Mouse (Mus musculus): Measurements from ENCODE around the gene Eif5b. TPM values are rescaled to one million over a fixed set of nuclear protein-coding genes. Genes with fewer than 3 reads are reported as not detected.
A peak's percentile ranks its signal among the peaks of the same experiment; 100 is the strongest.
"Not testable (repeated sequence)": the region's sequence is repeated elsewhere in the genome, so short reads cannot be mapped to it uniquely, and the experiment has no call there.

Eif5b gene
- total RNA-seq (2021), result 10 to 100 TPM; 50.7 to 51.0 TPM

GRCm38 (mm10) chr1:37997867-37998266 is at the start of gene Eif5b, which contains the start of gene Txndc9:
Gene Eif5b (plus strand): TSS chr1:37998010.
Gene Txndc9 (minus strand): TSS chr1:37997893.
- DNase-seq, result peak; percentile 96
- intact Hi-C loops (cut with DNase I), result loop anchor here (5.0 kb wide), 1 partner anchor 106 kb away; the partner anchor contains the start of genes Mitd1 and Mrpl30

DNA sequence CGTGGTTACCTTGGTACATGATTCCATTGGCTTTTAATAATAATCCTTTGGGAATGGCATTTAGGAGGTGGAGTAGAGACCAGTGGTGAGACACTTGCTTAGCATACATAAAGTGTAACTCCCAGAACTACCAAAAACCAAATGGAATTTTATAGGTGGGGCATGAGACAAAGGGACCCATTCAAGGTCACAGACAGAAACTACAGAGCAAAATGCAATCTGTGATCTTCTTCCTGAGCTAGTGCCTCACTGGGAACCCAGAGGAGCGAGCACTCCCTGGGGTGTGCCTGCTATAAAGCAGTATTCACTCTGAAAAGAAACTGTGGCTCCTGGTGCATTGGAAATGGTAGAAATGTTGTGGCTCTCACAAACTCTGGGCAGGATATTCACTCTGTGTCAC is 48.9 kb upstream of the Eif5b start:
- no peak for DNase-seq
- intact Hi-C loops (cut with DNase I), result no loop called here

DNA sequence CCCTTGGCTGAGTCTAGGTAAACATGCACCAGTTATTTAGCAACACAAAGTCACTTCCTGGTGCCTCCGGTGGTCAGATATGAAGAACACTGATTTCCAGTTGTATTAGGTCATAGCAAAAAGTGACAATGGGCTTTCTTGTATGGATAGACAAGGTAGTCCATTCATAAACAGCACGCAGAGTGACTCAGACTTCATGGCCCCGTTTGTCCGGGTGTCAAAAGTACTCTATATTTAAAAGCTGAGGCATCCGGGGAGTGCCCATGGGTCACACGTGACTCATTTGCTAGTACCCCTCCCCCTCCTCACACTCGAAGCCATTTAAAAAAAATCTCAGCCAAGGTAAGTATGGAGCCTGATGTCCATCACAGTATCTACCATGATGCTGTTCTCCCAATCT is 43.0 kb upstream of the Eif5b start:
- intact Hi-C loops (cut with DNase I), result no loop called here
- no peak for DNase-seq

DNA sequence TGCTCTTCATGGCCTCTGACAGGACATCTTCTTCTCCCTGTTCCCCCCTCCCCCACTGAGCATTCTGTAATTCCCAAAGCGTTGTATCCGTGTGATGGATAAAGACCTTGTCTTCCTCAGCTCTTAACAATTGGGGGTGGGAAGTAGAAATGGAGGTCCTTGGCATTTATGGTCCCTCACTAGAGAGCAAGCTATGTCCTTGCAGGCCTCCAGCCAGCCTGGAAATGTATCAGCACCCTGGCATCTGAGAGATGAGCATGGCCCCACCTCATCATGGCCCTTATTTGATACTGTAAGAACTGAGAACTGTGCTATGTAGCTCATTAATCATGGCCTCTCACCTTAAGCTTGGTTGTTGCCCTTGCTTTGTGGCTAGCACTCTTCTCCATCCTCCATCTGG is 42.6 kb upstream of the Eif5b start:
- no peak for DNase-seq
- intact Hi-C loops (cut with DNase I), result no loop called here

- intact Hi-C loops (cut with DNase I), result no loop called here
- peak; percentile 27 for DNase-seq
Observed at GRCm38 (mm10) chr1:37956690-37957431, 40.9 kb upstream of the Eif5b start.

DNA sequence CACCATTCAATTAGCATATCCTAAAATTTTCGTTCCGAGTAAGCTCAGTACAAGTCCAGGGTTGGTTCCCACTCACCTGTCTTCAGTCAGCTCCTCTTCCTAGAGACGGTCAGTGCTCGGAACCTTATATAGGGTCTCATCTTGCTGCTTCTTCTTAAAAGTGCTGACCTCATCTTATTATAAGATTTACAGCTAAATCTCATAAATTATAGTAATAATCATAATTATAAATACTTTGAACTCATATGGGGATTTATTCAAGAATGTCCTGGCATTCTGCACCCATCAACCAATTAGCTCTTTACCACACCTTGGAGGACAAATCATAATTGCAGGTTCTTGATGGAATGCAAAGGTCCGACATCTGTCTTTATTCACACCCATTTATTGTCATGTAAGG is 40.2 kb upstream of the Eif5b start, which contains the start of gene Lyg1:
Gene Lyg1 (minus strand): TSS at position 101 of the 400 bp plus-strand sequence.
- intact Hi-C loops (cut with DNase I), result no loop called here
- DNase-seq, result no peak

- DNase-seq, result no peak
Observed at GRCm38 (mm10) chr1:37958516-37958915, 39.3 kb upstream of the Eif5b start.

DNA sequence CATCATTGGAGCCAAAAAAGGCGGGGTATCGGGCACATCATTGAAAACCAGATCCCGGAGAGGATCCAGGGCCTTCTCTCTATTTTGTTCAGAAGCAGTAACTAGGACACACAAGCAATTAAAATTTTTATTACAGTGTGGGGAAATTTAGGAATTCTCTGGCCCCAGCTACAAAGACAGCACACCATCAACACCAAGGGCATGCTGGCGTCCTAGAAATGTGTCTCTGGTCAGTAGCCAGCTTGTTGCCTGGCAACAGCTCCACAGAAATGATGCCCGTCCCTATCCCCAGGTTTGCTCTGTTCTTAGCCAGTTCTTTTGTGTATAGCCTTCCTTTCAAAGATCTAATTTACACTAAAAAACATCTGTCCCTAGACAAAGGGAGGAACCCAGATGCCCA is 38.3 kb upstream of the Eif5b start:
- peak; percentile 41 for DNase-seq
- intact Hi-C loops (cut with DNase I), result no loop called here

More at GRCm38 (mm10) chr1:37958516-37958915, 39.3 kb upstream of the Eif5b start:
- intact Hi-C loops (cut with DNase I), result no loop called here

DNA sequence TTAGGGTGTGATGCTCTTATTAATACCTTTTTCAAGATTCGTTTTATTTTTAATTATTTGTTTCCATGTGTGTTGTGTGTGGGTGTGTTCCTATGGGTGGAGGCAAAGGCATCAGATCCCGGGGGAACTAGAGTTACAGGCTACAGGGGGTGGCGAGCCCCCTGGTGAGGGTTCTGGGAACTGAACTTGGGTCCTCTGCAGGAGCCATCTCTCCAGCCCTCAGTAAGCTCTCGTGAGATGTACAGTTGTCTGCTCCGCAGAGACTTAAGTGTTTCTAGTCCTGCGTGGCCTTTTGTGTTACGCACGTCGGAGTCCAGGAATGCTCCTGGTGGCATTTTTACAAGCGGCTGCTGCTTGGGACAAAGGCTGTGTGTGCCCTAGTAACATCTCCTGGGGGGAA is 32.2 kb upstream of the Eif5b start:
- intact Hi-C loops (cut with DNase I), result no loop called here

GRCm38 (mm10) chr1:37968746-37969145 is 29.1 kb upstream of the Eif5b start:
- DNase-seq, result no peak
- intact Hi-C loops (cut with DNase I), result no loop called here

More for the DNA sequence above, 32.2 kb upstream of the Eif5b start:
- no peak for DNase-seq

DNA sequence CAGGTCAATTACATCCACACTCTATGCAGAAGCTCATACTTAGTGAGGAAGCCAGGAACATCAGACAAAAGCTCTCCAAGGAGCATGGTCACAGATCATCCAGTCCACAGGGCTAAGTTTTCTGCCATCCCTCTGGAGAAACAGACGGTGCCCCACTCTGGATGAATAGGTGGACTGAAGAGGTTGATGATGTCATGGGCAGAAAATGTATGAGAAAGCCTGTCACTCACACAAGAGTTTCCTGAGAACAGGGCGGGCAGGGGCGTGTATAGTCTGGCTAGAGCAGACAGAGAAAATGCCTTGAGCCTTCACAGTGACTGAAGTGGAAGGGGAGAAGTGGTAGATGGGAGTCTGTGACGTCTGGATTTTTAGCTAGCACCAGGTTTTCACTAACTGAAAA is 26.3 kb upstream of the Eif5b start:
- DNase-seq, result no peak
- intact Hi-C loops (cut with DNase I), result no loop called here

DNA sequence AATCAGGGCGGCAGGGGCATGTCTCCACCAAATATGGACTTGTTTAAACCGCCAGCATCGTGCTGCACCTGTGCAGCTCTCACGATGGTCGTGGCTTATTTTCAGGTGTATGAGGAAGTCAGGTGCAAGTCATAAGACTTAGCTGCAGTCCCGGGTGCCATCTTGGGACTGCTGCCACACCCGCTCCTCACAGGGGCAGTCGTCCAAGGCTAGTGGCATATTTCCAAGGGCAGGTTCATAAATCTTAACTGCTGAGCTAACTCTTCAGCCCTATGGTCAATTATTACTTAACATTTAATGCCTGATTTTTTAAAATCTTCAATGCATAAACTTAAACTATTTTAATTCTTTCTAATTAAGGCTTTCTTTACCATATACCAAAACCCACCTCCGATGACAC is 21.1 kb upstream of the Eif5b start:
- DNase-seq; intact Hi-C loops (cut with DNase I): not testable (repeated sequence)

DNA sequence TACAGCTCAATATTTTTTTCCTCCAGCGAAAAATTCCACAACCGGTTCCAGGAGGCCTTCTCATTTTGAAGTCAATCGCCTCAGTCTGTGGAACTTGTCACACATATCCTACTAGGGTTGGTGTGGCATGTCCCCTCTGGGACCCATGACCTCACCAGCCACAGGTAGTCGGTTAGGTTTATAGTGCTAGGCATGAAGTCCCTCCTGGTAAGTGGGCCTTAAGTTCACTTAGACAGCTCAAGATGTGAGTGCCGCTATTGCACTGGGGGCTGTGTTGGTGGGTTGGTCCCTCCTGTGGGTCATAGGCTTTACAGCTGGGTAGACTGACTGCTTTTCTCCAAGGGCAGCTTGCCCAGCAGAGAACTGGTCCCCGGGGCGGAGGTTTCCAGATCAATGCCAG is 20.5 kb upstream of the Eif5b start:
- intact Hi-C loops (cut with DNase I), result no loop called here
- no peak for DNase-seq

DNA sequence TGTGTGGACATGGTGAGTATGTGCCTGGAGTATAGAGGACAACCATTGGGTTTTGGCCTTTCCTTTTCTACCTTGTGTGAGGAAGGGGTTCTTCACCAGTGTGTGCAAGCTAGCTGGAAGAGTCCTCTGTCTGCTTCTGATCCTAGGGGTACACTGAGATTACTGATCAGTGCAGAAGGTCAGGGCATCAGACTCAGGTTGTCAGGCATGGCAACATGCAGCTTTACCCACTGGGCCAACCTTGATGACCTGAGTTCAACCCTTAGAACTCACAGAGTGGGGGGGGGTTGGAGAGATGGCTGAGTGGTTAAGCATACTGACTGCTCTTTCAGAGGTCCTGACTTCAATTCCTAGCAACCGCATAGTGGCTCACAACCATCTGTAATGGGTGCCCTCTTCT is 13.5 kb upstream of the Eif5b start:
- intact Hi-C loops (cut with DNase I), result no loop called here
- DNase-seq, result no peak

DNA sequence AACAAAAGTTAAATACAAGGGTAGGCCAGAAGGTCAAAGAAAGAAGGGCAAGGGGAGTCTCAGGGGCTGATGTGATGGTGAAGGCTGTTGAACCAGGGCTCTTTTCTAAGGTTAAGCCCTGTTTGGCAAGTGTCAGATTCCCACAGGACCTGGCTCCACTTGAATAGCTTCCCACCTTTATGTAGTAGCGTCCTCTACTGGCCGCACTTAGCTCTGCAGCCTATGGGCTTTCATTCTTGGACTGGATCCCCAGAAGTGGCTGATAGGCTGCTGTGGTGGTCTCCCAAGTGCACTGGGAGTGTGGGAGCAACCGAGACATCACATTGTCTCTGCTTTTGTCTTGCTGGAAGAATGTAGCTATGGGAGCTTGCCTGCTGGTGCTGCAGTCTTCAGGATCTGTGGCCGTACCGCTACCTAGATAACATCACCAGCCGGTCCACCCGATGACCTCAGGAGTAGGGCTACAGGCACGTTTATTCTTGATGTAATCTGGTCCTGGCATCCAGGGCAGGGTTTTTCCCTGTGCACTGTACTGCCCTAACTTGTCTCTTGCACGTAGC is 12.0 kb upstream of the Eif5b start:
- DNase-seq, result peak; percentile 50
- intact Hi-C loops (cut with DNase I), result no loop called here

DNA sequence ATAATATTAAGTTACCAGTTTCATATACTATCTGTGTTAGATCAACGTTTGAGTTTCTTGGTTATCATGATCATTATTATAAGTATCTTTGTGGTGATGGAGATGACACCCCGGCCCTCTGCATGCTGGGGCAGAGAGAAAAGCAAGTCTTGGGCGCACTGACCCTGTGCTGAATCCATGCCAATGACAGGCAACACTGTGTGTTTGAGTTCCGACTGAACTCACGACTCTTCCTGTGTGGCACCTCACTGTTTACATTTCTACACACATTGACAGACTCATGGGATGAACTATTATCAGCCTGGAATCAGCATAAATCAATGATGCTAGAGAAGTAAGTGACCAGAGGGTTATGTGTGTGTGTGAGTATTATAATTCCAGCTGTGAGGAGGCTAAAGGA is 10.0 kb upstream of the Eif5b start:
- intact Hi-C loops (cut with DNase I), result no loop called here
- DNase-seq, result no peak

DNA sequence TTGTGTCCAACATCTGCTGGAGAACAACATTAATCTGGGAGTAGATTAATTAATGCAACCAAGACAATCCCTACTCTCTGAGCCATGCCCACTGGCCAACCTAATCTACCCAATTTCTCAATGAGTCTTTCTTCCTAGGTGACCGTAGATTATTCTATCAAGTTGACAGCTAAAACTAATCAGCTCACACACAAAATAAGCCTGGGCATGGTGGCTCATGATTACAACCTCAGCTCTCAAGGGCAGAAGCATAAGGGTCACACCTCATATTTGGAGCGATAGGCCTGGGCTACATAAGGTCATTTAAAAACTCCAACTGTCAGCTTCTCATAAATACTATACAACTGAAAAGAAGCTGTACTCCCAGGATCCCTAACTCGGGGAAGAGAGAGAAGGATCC is 1.6 kb upstream of the Eif5b start:
- intact Hi-C loops (cut with DNase I), result loop anchor here (5.0 kb wide), 1 partner anchor 104 kb away; the partner anchor contains the start of genes Mitd1 and Mrpl30
- DNase-seq, result no peak

- intact Hi-C loops (cut with DNase I), result loop anchor here (5.0 kb wide), 1 partner anchor 105 kb away; the partner anchor contains the start of genes Mitd1 and Mrpl30
- peak; percentile 98 for DNase-seq
Observed at GRCm38 (mm10) chr1:37996877-37997484, 829 bp upstream of the Eif5b start.

GRCm38 (mm10) chr1:37998371-37999199 is 775 bp downstream of the Eif5b start:
- DNase-seq, result no peak

DNA sequence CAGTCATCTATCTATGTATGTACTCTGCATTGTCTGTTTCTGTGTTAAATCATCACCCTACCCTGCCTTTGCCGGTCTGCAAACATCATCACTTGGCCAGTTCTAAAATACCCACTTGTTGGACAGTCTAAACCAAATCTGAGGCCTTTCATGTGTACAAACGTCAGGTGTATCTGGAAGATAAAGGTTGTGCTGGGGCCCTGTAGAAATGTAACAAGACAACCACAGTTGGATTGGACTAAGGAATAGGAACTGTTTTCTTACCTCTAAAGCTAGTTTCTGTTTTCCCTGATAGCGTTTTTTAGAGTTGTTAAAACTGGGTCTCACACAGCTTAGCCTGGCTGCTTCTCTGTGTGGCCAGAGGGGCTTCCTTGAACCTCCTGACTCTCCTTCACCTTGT is 1.7 kb downstream of the Eif5b start:
- intact Hi-C loops (cut with DNase I), result loop anchor here (5.0 kb wide), 1 partner anchor 107 kb away; the partner anchor contains the start of genes Mitd1 and Mrpl30
- no peak for DNase-seq

More at GRCm38 (mm10) chr1:37998371-37999199, 775 bp downstream of the Eif5b start:
- intact Hi-C loops (cut with DNase I), result loop anchor here (5.0 kb wide), 1 partner anchor 106 kb away; the partner anchor contains the start of genes Mitd1 and Mrpl30

DNA sequence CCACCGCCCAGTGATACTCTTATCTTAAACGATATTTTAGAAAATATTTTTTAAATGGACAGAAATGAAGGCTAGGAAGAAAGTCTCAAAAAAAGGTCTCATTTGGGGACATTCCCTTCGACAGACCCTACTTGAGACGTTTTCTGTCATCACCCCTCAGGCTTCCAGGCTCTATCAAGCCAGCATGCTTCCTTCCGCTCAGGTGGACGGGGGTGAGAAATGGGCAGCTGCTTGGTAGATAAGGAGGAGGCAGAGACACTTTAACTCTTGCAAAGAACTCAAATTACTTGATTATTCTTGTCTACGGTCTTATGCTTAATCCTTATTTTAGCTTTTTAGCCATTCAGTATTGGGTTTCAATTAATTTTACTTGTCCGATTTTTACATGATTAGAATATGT is 3.0 kb downstream of the Eif5b start:
- intact Hi-C loops (cut with DNase I), result no loop called here
- DNase-seq, result no peak
